Mouse (Mus musculus): Measurements from ENCODE around the gene Brpf1. TPM values are rescaled to one million over a fixed set of nuclear protein-coding genes. Genes with fewer than 3 reads are reported as not detected.
A peak's percentile ranks its signal among the peaks of the same experiment; 100 is the strongest.

Brpf1 gene
- polyA plus RNA-seq (2015; fragmentation: Nextera tagmentation; extraction: Ambion mirVana): 19.0 and 22.1 TPM in 2 replicates

DNA sequence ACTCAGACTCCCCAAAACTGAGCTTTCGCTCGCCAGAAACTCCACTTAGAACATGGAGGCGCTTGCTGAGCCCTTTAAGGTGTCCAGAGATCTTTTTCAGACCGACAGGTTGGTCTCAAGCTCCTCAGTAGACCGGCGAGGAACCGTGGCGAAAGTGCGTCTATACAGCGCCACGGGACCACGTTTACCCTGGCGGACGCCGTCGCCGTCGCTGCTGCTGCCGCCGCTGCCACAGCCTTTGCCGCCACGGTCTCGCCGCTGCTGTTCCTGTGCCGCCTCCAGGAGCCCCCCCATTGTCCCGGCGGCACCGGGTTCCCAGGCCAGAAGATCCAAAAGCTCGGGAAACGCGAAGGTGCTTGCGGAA, at the start of gene Brpf1:
Brpf1 (plus strand) TSS at position 152 of the 364 bp plus-strand sequence.
- Histone ChIP-seq H3K27me3 (ENCODE audit: insufficient read depth, low read length) (no peaks in the 10 kb centered on the region), H3K4me3 (ENCODE audit: low read length) (peak within 1 kb of the TSS; percentile 64), H3K36me3 (ENCODE audit: insufficient read depth, low read length) (peaks cover 14% of the 10 kb centered on the region; the same call in 1 of the 2 replicates), H3K4me1 (ENCODE audit: insufficient read depth, low read length) (peaks cover 25% of the 10 kb centered on the region), H3K4me2 (replicated peaks; ENCODE audit: low read depth, low read length) (peak within 1 kb of the TSS; percentile 88), H3K27ac (ENCODE audit: low read length) (peak within 1 kb of the TSS; percentile 99), H3K9ac (replicated peaks; ENCODE audit: low read length) (peak within 1 kb of the TSS; percentile 92), H3K9me3 (ENCODE audit: low read length) (no peaks in the 10 kb centered on the region)
- WGBS: 0% methylated on average over 31 of the region's 32 CpGs
- ATAC-seq (ENCODE audit: low FRiP score, low TSS enrichment): peak; percentile 39

DNA sequence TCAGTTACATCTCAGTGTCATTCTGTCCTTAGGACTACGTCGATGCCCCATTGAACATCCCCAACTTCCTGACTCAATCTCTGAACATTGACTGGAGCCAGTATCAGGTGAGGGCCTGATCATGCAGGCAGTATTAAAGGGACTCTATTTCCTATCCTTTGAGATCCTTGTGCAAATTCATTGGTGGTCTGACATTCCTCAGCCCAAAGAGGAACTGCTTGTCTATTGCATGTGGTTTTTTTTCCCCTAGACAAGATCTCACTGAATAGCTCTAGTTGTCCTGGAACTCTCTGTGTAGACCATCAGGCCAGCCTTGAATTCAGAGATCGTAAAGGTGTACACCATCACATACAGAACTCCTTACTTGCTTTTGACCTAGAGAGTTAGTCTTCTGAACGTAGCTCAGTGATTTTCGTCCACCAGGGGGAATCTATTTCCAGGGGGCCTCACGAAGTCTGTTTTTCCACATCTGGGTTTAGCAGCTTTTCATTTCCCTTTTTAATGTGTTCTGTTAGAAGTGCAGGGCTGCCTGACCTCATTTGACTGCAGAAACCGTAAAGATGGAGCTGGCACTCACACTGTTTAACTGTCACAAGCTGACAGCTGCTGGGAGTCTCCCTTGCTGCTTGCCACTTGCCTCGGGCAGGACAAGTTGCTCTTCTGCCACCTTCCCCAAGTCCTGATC, 45.6 kb upstream of the Brpf1 start:
- Histone ChIP-seq H3K4me1 (ENCODE audit: insufficient read depth, low read length) (no peaks in the 10 kb centered on the region), H3K4me3 (ENCODE audit: low read length) (no peak overlapping the region), H3K36me3 (ENCODE audit: insufficient read depth, low read length) (peaks cover 61% of the 10 kb centered on the region), H3K4me2 (replicated peaks; ENCODE audit: low read depth, low read length) (no peak overlapping the region), H3K27ac (ENCODE audit: low read length) (no peak overlapping the region), H3K27me3 (ENCODE audit: insufficient read depth, low read length) (no peaks in the 10 kb centered on the region), H3K9me3 (ENCODE audit: low read length) (no peaks in the 10 kb centered on the region), H3K9ac (replicated peaks; ENCODE audit: low read length) (no peak overlapping the region)
- ATAC-seq (ENCODE audit: low FRiP score, low TSS enrichment): no peak
- WGBS: 84% methylated on average over 8 of the region's 8 CpGs

DNA sequence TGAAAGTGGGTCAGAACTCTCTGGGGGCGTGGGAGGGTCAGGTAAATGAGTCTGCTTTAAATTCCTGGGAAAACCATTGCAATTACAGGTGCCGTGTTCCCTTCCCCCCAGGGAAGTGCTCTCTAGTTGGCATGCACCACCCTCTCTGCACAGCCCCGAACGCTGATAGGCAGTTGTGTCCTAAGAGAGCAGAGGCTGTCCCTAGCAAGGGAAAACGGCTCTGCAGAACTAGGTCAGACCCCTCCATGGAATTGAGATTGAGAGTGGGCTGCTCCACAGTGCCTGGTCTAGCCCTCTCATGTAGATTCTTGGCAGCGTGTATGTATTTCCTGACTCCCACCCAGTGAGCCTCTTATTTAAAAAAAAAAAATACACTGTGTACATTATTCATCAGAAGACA, 43.4 kb upstream of the Brpf1 start:
- no peak overlapping the region for H3K4me2 ChIP-seq (replicated peaks; ENCODE audit: low read depth, low read length)
- no peak overlapping the region for H3K4me3 ChIP-seq (ENCODE audit: low read length)
- H3K9ac ChIP-seq (replicated peaks; ENCODE audit: low read length): no peak overlapping the region
- peaks cover 62% of the 10 kb centered on the region for H3K36me3 ChIP-seq (ENCODE audit: insufficient read depth, low read length)
- 78% methylated on average over 6 of the region's 6 CpGs for WGBS
- ATAC-seq (ENCODE audit: low FRiP score, low TSS enrichment): no peak
- no peaks in the 10 kb centered on the region for H3K4me1 ChIP-seq (ENCODE audit: insufficient read depth, low read length)
- H3K27ac ChIP-seq (ENCODE audit: low read length): no peak overlapping the region
- H3K9me3 ChIP-seq (ENCODE audit: low read length): no peaks in the 10 kb centered on the region
- no peaks in the 10 kb centered on the region for H3K27me3 ChIP-seq (ENCODE audit: insufficient read depth, low read length)

DNA sequence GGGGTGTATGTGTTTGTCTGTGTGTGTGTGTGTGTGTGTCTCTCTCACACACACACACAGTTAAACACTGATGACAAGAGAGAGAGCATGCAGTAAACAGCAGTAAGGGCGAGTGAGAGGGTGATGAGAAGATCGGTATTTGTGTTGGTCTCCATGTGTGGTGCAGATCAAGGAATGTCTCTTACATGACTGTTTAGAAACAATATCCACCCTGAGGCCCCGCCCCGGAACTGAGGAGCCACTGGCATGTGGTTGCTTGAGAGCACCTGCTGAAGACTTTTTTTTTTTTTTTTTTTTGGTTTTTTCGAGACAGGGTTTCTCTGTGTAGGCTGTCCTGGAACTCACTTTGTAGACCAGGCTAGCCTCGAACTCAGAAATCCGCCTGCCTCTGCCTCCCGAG, 42.5 kb upstream of the Brpf1 start:
- H3K4me1 ChIP-seq (ENCODE audit: insufficient read depth, low read length): no peaks in the 10 kb centered on the region
- no peak overlapping the region for H3K9ac ChIP-seq (replicated peaks; ENCODE audit: low read length)
- H3K36me3 ChIP-seq (ENCODE audit: insufficient read depth, low read length): peaks cover 66% of the 10 kb centered on the region
- no peaks in the 10 kb centered on the region for H3K9me3 ChIP-seq (ENCODE audit: low read length)
- ATAC-seq (ENCODE audit: low FRiP score, low TSS enrichment): no peak
- no peaks in the 10 kb centered on the region for H3K27me3 ChIP-seq (ENCODE audit: insufficient read depth, low read length)
- no peak overlapping the region for H3K4me3 ChIP-seq (ENCODE audit: low read length)
- no peak overlapping the region for H3K27ac ChIP-seq (ENCODE audit: low read length)
- no peak overlapping the region for H3K4me2 ChIP-seq (replicated peaks; ENCODE audit: low read depth, low read length)
- 89% methylated on average over 8 of the region's 8 CpGs for WGBS

DNA sequence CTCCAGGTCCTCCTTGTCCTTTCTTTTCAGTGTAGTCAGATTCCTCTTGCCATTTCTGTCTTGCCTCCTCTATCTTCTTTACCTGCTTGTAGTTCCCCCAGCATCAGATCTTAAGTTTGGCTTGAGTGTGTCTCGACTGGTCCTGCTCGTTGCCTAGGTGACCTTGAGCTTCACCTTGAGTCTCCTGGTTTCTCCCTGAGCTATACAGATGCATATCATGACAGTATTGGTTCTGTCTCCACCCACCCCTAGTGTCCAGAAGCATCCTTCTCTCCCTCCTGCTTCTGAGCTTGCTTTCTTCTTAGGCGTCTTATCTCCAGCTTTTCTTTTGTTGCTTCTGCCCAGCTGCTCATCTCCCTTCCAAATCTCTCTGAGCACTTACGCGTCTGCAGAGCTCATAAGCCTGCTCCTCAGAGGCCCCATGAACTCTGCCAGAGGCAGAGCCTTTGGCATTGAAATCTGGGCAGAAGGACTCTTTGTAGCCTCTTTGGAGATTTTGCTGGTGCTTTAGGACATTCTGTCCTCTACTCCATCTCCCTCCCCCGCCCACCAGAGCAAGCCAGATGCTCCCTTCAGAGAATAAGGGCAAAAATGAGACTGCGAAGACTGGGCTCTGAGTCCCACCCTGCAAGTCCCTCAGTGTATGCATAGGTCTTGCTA, 39.8 kb upstream of the Brpf1 start:
- Histone ChIP-seq H3K4me1 (ENCODE audit: insufficient read depth, low read length) (no peaks in the 10 kb centered on the region), H3K9ac (replicated peaks; ENCODE audit: low read length) (no peak overlapping the region), H3K27ac (ENCODE audit: low read length) (no peak overlapping the region), H3K4me2 (replicated peaks; ENCODE audit: low read depth, low read length) (no peak overlapping the region), H3K4me3 (ENCODE audit: low read length) (no peak overlapping the region), H3K27me3 (ENCODE audit: insufficient read depth, low read length) (no peaks in the 10 kb centered on the region), H3K9me3 (ENCODE audit: low read length) (no peaks in the 10 kb centered on the region), H3K36me3 (ENCODE audit: insufficient read depth, low read length) (peaks cover 69% of the 10 kb centered on the region)
- no peak for ATAC-seq (ENCODE audit: low FRiP score, low TSS enrichment)
- WGBS: 89% methylated on average over 7 of the region's 7 CpGs

DNA sequence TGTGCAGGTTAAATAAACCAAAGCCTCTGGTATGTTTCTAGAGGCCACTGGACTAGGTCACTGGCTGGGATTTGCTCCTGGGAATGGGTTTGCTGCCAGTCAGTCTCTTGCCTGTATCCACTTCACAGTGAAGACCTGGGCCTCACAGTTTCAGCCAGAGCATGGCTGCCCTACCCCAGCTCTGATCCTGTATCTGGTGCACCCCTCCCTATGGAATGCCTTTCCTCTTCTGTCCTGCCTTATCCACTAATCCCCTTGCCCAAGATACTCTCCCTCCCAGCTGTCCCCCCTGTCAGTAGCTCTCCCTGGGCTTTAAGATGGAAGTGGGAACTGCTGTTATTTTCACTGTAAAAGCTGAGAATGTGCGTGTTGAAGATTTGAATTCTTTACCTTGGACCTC, 38.9 kb upstream of the Brpf1 start:
- 96% methylated on average over 1 of the region's 1 CpGs for WGBS
- H3K4me2 ChIP-seq (replicated peaks; ENCODE audit: low read depth, low read length): no peak overlapping the region
- H3K9ac ChIP-seq (replicated peaks; ENCODE audit: low read length): no peak overlapping the region
- no peaks in the 10 kb centered on the region for H3K4me1 ChIP-seq (ENCODE audit: insufficient read depth, low read length)
- H3K27ac ChIP-seq (ENCODE audit: low read length): no peak overlapping the region
- H3K27me3 ChIP-seq (ENCODE audit: insufficient read depth, low read length): no peaks in the 10 kb centered on the region
- peaks cover 64% of the 10 kb centered on the region for H3K36me3 ChIP-seq (ENCODE audit: insufficient read depth, low read length)
- no peak for ATAC-seq (ENCODE audit: low FRiP score, low TSS enrichment)
- no peak overlapping the region for H3K4me3 ChIP-seq (ENCODE audit: low read length)
- H3K9me3 ChIP-seq (ENCODE audit: low read length): no peaks in the 10 kb centered on the region

DNA sequence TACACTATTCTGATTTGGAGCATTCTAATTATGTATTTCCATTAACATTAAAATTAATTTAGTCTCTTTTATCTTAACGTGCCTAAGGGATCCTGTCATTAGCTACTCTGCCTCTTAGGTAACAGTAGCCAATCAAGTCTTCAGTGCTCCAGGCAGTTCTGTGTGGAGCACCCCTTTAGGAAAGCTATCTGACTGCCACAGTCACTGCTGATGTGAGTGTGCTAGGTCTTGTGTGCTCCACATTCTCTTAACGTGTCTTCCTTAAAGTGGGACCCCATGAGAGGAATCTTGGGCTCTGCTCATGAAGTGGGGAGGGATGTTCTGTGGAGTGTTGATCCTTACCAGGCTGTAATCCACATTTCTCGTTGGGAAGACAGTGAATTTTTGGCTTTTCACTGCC, 34.6 kb upstream of the Brpf1 start:
- no peaks in the 10 kb centered on the region for H3K27me3 ChIP-seq (ENCODE audit: insufficient read depth, low read length)
- no peaks in the 10 kb centered on the region for H3K4me1 ChIP-seq (ENCODE audit: insufficient read depth, low read length)
- no peak overlapping the region for H3K9ac ChIP-seq (replicated peaks; ENCODE audit: low read length)
- H3K4me3 ChIP-seq (ENCODE audit: low read length): no peak overlapping the region
- WGBS: 82% methylated on average over 3 of the region's 3 CpGs
- ATAC-seq (ENCODE audit: low FRiP score, low TSS enrichment): no peak
- H3K4me2 ChIP-seq (replicated peaks; ENCODE audit: low read depth, low read length): no peak overlapping the region
- H3K27ac ChIP-seq (ENCODE audit: low read length): no peak overlapping the region
- no peaks in the 10 kb centered on the region for H3K9me3 ChIP-seq (ENCODE audit: low read length)
- H3K36me3 ChIP-seq (ENCODE audit: insufficient read depth, low read length): peaks cover 53% of the 10 kb centered on the region

DNA sequence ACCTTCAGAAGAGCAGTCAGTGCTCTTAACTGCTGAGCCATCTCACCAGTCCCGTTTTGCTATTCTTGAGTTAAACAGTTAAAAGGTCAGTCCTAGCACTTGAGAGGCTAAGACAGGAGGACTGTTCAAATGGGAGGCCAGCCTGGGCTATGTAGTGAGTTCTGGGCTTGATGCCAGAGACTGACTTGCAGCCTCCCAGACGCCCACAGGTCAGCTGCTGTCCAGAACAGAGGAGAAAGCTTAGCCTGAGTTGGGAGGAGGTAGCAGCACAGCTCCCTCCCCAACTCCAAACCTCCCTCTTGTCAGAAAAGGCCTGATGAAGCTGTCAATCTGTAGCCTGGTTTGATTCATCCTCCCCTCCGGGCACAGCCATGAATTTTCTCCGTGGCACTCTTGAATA, 30.1 kb upstream of the Brpf1 start:
- 70% methylated on average over 4 of the region's 4 CpGs for WGBS
- Histone ChIP-seq H3K4me2 (replicated peaks; ENCODE audit: low read depth, low read length) (no peak overlapping the region), H3K36me3 (ENCODE audit: insufficient read depth, low read length) (peaks cover 16% of the 10 kb centered on the region), H3K27ac (ENCODE audit: low read length) (no peak overlapping the region), H3K9ac (replicated peaks; ENCODE audit: low read length) (no peak overlapping the region), H3K4me3 (ENCODE audit: low read length) (no peak overlapping the region), H3K9me3 (ENCODE audit: low read length) (no peaks in the 10 kb centered on the region), H3K27me3 (ENCODE audit: insufficient read depth, low read length) (peaks cover 3% of the 10 kb centered on the region; the same call in 1 of the 2 replicates), H3K4me1 (ENCODE audit: insufficient read depth, low read length) (no peaks in the 10 kb centered on the region)
- ATAC-seq (ENCODE audit: low FRiP score, low TSS enrichment): no peak

DNA sequence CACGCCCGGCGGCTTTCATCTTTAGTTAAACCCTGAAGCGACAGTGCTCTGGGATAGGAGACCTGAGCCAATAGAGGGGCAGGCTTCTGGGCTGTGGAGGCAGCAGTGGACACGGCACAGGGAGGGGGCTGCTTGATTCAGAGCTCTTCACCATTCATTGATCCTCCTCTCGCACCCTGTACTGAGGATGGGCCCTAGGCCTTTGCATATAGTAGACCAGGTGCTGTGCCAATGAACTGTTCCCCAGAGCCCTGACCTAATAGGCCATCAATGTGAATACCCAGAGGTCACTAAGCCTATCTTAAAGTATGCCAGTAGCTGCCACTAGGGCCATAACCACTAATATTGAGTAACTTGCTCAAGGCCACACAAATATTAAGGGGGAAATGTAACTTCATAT, 25.3 kb upstream of the Brpf1 start:
- Histone ChIP-seq H3K4me2 (replicated peaks; ENCODE audit: low read depth, low read length) (no peak overlapping the region; the same call in 1 of the 2 replicates), H3K4me3 (ENCODE audit: low read length) (no peak overlapping the region), H3K27ac (ENCODE audit: low read length) (no peak overlapping the region), H3K9me3 (ENCODE audit: low read length) (no peaks in the 10 kb centered on the region), H3K4me1 (ENCODE audit: insufficient read depth, low read length) (peaks cover 6% of the 10 kb centered on the region), H3K27me3 (ENCODE audit: insufficient read depth, low read length) (peaks cover 36% of the 10 kb centered on the region), H3K36me3 (ENCODE audit: insufficient read depth, low read length) (no peaks in the 10 kb centered on the region; the same call in none of the 2 replicates), H3K9ac (replicated peaks; ENCODE audit: low read length) (no peak overlapping the region)
- WGBS: 57% methylated on average over 6 of the region's 6 CpGs
- ATAC-seq (ENCODE audit: low FRiP score, low TSS enrichment): 0 out of 2 replicates have a peak, but pooled peaks have one; percentile 11

Data from kidney, embryonic 16.5 days (tissue).